In the genomic region with DNA sequence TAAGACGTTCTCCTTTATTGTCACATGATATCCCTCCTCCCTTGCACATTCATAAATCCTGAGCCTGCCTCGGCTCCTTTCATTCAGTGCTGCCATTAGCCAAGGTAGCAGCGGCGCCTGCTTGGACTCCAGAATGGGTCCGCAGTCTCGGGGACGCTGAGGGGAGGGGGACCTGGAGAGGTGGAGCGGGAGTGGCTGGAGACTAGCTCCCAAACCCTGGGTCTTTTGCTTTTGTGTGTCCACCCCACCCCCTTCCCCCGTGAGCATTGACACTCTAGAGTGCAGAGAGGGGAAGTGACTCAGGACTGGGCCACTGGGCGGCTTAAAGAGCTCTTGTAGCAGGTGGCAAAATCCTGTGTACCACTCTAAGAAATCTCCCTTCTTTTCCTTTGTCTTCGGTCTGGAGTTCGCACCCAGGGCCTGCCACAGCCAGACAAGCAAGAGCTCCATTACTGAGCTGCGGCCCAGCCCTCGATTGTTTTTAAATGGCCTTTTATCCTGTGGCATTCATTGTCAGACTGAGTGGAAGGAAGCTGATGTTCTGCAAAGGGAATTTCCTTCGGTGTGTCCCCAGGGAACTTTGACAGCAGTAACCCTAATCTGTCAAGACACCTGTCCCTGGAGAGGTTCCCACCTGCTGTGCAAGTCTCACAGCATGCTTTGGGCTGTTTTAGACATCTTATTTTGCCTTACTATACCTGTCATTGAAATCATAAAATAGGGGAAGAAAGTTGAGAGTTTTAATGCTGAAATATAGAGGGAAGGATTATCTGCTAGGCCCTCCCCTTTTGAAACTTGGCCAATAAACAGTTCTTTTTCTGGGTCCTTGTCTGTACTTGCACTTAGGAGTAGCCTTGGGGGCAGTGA, we compare ENCODE assay signal across 1 mouse cellular context.
TF ChIP-seq lines count a peak whose summit lies in the region.

No protein-coding gene starts in this region.

TF ChIP-seq in CH12.LX, 34 proteins besides CTCF, POLR2A, EP300 and RAD21 (continued from another document):
- no peak for TF ChIP-seq POLR2AphosphoS2 (IDR thresholded peaks at IDR 0.05; ENCODE audit: low read depth, low read length)
- peak; percentile 93 for TF ChIP-seq SIN3A (IDR thresholded peaks at IDR 0.05; ENCODE audit: low read length)
- TF ChIP-seq UBTF (IDR thresholded peaks at IDR 0.05; ENCODE audit: low read depth, low read length) = no peak; the same call in 1 of the 2 replicates
- TF ChIP-seq ZNF384 (IDR thresholded peaks at IDR 0.05; ENCODE audit: low read depth, low read length) = no peak
- TF ChIP-seq ETS1 (conservative IDR thresholded peaks at IDR 0.05; ENCODE audit: low read depth, low read length) = peak; percentile 91
- no peak; the same call in none of the 2 replicates for TF ChIP-seq RCOR1 (conservative IDR thresholded peaks at IDR 0.05; ENCODE audit: low read depth, low read length)
- TF ChIP-seq HCFC1 (IDR thresholded peaks at IDR 0.05; ENCODE audit: low read depth, low read length) = no peak
- TF ChIP-seq TBP (conservative IDR thresholded peaks at IDR 0.05; ENCODE audit: low read depth, low read length) = no peak; the same call in 1 of the 2 replicates
- TF ChIP-seq USF1 (IDR thresholded peaks at IDR 0.05; ENCODE audit: low read depth, low read length) = no peak
- TF ChIP-seq JUN (IDR thresholded peaks at IDR 0.05; ENCODE audit: insufficient read depth, low read depth, low read length) = no peak; the same call in 1 of the 2 replicates
- TF ChIP-seq NELFE (IDR thresholded peaks at IDR 0.05; ENCODE audit: low read depth, low read length) = peak; percentile 49; the same call in 1 of the 2 replicates
- TF ChIP-seq KAT2A (IDR thresholded peaks at IDR 0.05; ENCODE audit: insufficient replicate concordance, low read length) = 0 out of 2 replicates have a peak, but pooled peaks have one; percentile 57
- peak; percentile 69 for TF ChIP-seq MEF2A (IDR thresholded peaks at IDR 0.05; ENCODE audit: borderline replicate concordance, low read depth, low read length)
- no peak; the same call in 1 of the 2 replicates for TF ChIP-seq ZMIZ1 (IDR thresholded peaks at IDR 0.05; ENCODE audit: low read depth, low read length)
- no peak for TF ChIP-seq NRF1 (IDR thresholded peaks at IDR 0.05; ENCODE audit: low read depth, low read length)
- TF ChIP-seq ZKSCAN1 (IDR thresholded peaks at IDR 0.05; ENCODE audit: borderline replicate concordance, low read depth, low read length) = no peak
